Mouse (Mus musculus) midbrain, postnatal 0 days (tissue): ENCODE data around the gene Csnk1g2. TPM values are rescaled to one million over a fixed set of nuclear protein-coding genes. Genes with fewer than 3 reads are reported as not detected.

ENCODE experiments used
- ATAC-seq: fragments of 200-750 bp; cut with Nextera tagmentation; 2 replicates; pipeline ENCODE4 v1.8.0; 2017; ENCODE audit warnings: moderate number of reproducible peaks, mild to moderate bottlenecking, moderate TSS enrichment, moderate library complexity; ENCODE audit not compliant: low FRiP score
- DNase-seq: peaks from one replicate; pipeline ENCODE4 v3.0.0-alpha.2; 2015; ENCODE audit warnings: low spot score
- H3K27ac ChIP-seq: fragments of 300-500 bp; sonication (generic); 2 replicates; pipeline ENCODE4 v1.5.1; 2014; ENCODE audit warnings: low read depth, mild to moderate bottlenecking, low read length, mixed read lengths
- H3K27me3 ChIP-seq: fragments of 300-500 bp; sonication (generic); 2 replicates; pipeline ENCODE4 v1.6.1; 2014; ENCODE audit warnings: low read length, control low read depth, mixed read lengths; ENCODE audit not compliant: insufficient read depth
- H3K36me3 ChIP-seq: fragments of 300-500 bp; sonication (generic); 2 replicates; pipeline ENCODE4 v1.6.1; 2014; ENCODE audit warnings: low read length, control low read depth, mixed read lengths; ENCODE audit not compliant: insufficient read depth
- H3K4me1 ChIP-seq: fragments of 300-500 bp; sonication (generic); 2 replicates; pipeline ENCODE4 v1.6.1; 2014; ENCODE audit warnings: mild to moderate bottlenecking, control low read depth, antibody characterized with exemption, low read length, mixed read lengths; ENCODE audit not compliant: insufficient read depth
- H3K4me2 ChIP-seq: fragments of 300-500 bp; sonication (generic); 2 replicates; pipeline ENCODE4 v1.6.1; 2014; ENCODE audit warnings: low read depth, mild to moderate bottlenecking, low read length, mixed read lengths; ENCODE audit not compliant: poor library complexity, severe bottlenecking
- H3K4me3 ChIP-seq: fragments of 300-500 bp; sonication (generic); 2 replicates; pipeline ENCODE4 v1.5.1; 2014; ENCODE audit warnings: low read depth, mild to moderate bottlenecking, low read length, moderate library complexity
- H3K9ac ChIP-seq: fragments of 300-500 bp; sonication (generic); replicated peaks from 2 replicates; pipeline ENCODE4 v1.6.1; 2014; ENCODE audit warnings: mild to moderate bottlenecking, low read length, moderate library complexity, mixed read lengths; ENCODE audit not compliant: poor library complexity, severe bottlenecking
- H3K9me3 ChIP-seq: fragments of 300-500 bp; sonication (generic); 2 replicates; pipeline ENCODE4 v1.6.1; 2016; ENCODE audit warnings: low read length, control low read depth
- CTCF ChIP-seq: IDR thresholded peaks from 2 replicates; pipeline ENCODE4 v1.5.1; 2016; ENCODE audit warnings: antibody characterized with exemption, mild to moderate bottlenecking
- WGBS: fragments of 180-500 bp; shearing (Covaris S2); extraction: QIAGEN DNeasy Blood & Tissue Kit; methylation state at CpG from one replicate; pipeline ENCODE4 v1.1.7; 2014; 5-methylcytosine and 5-hydroxymethylcytosine counted together
- polyA plus RNA-seq: library from polyadenylated mRNA; unstranded; fragments of >200 nt; fragmentation: Nextera tagmentation; extraction: Ambion mirVana; gene quantifications from 2 replicates; pipeline ENCODE4 v1.2.1, GENCODE M21; 2015
- total RNA-seq: library from RNA; depleted of rRNA; stranded (reverse); fragments of >200 nt; gene quantifications from 2 replicates; pipeline ENCODE4 v1.2.3, GENCODE M21; 2014

The Csnk1g2 gene
- total and polyA plus RNA-seq, 2 experiments from 2014 or later, result 93.3 to 146 TPM

GRCm38 (mm10) chr10:80673690-80674089 lies 51.1 kb downstream of the Csnk1g2 start:
- DNase-seq, result no peak

GRCm38 (mm10) chr10:80674161-80674711 lies 51.6 kb downstream of the Csnk1g2 start:
- Histone ChIP-seq H3K27me3 (no peaks in the 10 kb centered on the region), H3K9ac (peak overlapping the region; percentile 98), H3K9me3 (no peaks in the 10 kb centered on the region), H3K4me1 (peaks cover 22% of the 10 kb centered on the region), H3K4me2 (peak overlapping the region; percentile 88), H3K4me3 (peak overlapping the region; percentile 96), H3K36me3 (peaks cover 32% of the 10 kb centered on the region), H3K27ac (no peak overlapping the region)
- DNase-seq (no peak), ATAC-seq (no peak)
- WGBS, result 68% methylated on average over 5 of the region's 5 CpGs
- TF ChIP-seq CTCF, result no peak

More at GRCm38 (mm10) chr10:80673690-80674089, 51.1 kb downstream of the Csnk1g2 start:
- H3K36me3 ChIP-seq, result peaks cover 38% of the 10 kb centered on the region
- no peak for ATAC-seq
- no peak overlapping the region for H3K27ac ChIP-seq
- H3K27me3 ChIP-seq, result no peaks in the 10 kb centered on the region
- H3K4me3 ChIP-seq, result no peak overlapping the region
- H3K9ac ChIP-seq, result peak overlapping the region; percentile 98; the same call in 1 of the 2 replicates
- TF ChIP-seq CTCF, result no peak
- H3K4me2 ChIP-seq, result peak overlapping the region; percentile 88
- WGBS, result 94% methylated on average over 3 of the region's 3 CpGs
- no peaks in the 10 kb centered on the region for H3K9me3 ChIP-seq
- peaks cover 22% of the 10 kb centered on the region for H3K4me1 ChIP-seq

GRCm38 (mm10) chr10:80674851-80675404 lies 52.3 kb downstream of the Csnk1g2 start:
- no peaks in the 10 kb centered on the region for H3K9me3 ChIP-seq
- no peak for TF ChIP-seq CTCF
- DNase-seq, result no peak
- ATAC-seq, result no peak
- peak overlapping the region; percentile 96 for H3K4me3 ChIP-seq
- H3K27me3 ChIP-seq, result no peaks in the 10 kb centered on the region
- H3K4me1 ChIP-seq, result peaks cover 22% of the 10 kb centered on the region
- WGBS, result 10% methylated on average over 6 of the region's 6 CpGs
- peak overlapping the region; percentile 88 for H3K4me2 ChIP-seq
- H3K36me3 ChIP-seq, result peaks cover 25% of the 10 kb centered on the region
- peak overlapping the region; percentile 88 for H3K27ac ChIP-seq
- peak overlapping the region; percentile 98 for H3K9ac ChIP-seq

GRCm38 (mm10) chr10:80675405-80676197 lies 53.0 kb downstream of the Csnk1g2 start:
- peaks cover 22% of the 10 kb centered on the region for H3K4me1 ChIP-seq
- DNase-seq, result no peak
- H3K4me3 ChIP-seq, result peak overlapping the region; percentile 96
- H3K36me3 ChIP-seq, result peaks cover 19% of the 10 kb centered on the region
- H3K27ac ChIP-seq, result peak overlapping the region; percentile 88
- H3K9ac ChIP-seq, result peak overlapping the region; percentile 98
- under 1% methylated on average over 37 of the region's 54 CpGs for WGBS
- ATAC-seq, result peak; percentile 15
- no peaks in the 10 kb centered on the region for H3K27me3 ChIP-seq
- no peaks in the 10 kb centered on the region for H3K9me3 ChIP-seq
- peak overlapping the region; percentile 88 for H3K4me2 ChIP-seq
- TF ChIP-seq CTCF, result no peak

- peak overlapping the region; percentile 97 for H3K27ac ChIP-seq
- peaks cover 22% of the 10 kb centered on the region for H3K4me1 ChIP-seq
- TF ChIP-seq CTCF, result no peak
- no peaks in the 10 kb centered on the region for H3K9me3 ChIP-seq
- peak overlapping the region; percentile 88 for H3K4me2 ChIP-seq
- peak overlapping the region; percentile 98 for H3K9ac ChIP-seq
- ATAC-seq (peak; percentile 93), DNase-seq (peak; percentile 100)
- H3K4me3 ChIP-seq, result peak overlapping the region; percentile 96
- H3K27me3 ChIP-seq, result no peaks in the 10 kb centered on the region
- H3K36me3 ChIP-seq, result peaks cover 13% of the 10 kb centered on the region
- under 1% methylated on average over 78 of the region's 78 CpGs for WGBS
Observed at GRCm38 (mm10) chr10:80676198-80676928, 53.7 kb downstream of the Csnk1g2 start.
